Mouse (Mus musculus): ENCODE data around the gene Gm1113. TPM values are rescaled to one million over a fixed set of nuclear protein-coding genes. Genes with fewer than 3 reads are reported as not detected.

Gene Gm1113
- total RNA-seq, 2 experiments from 2014 or later, result not detected

GRCm38 (mm10) chr9:35529141-35529540 is 11.1 kb upstream of the Gm1113 start:
- no peak for DNase-seq

GRCm38 (mm10) chr9:35523941-35524411 is 5.9 kb upstream of the Gm1113 start:
- DNase-seq, result peak; percentile 58

GRCm38 (mm10) chr9:35523541-35523940 is 5.5 kb upstream of the Gm1113 start:
- DNase-seq, result peak; percentile 61

GRCm38 (mm10) chr9:35522821-35523515 is 4.9 kb upstream of the Gm1113 start:
- no peak for DNase-seq

GRCm38 (mm10) chr9:35522241-35522640 is 4.2 kb upstream of the Gm1113 start:
- no peak for DNase-seq

- DNase-seq, result no peak
Observed at GRCm38 (mm10) chr9:35520631-35521348, 2.7 kb upstream of the Gm1113 start.

- no peak for DNase-seq
Observed at GRCm38 (mm10) chr9:35516711-35517110, 1.4 kb downstream of the Gm1113 start.

- DNase-seq, result no peak
Observed at GRCm38 (mm10) chr9:35516182-35516581, 1.9 kb downstream of the Gm1113 start.

- no peak for DNase-seq
Observed at GRCm38 (mm10) chr9:35513900-35514299, 4.2 kb downstream of the Gm1113 start.

GRCm38 (mm10) chr9:35508234-35508633 is 9.8 kb downstream of the Gm1113 start:
- DNase-seq, result peak; percentile 75

GRCm38 (mm10) chr9:35502361-35503000 is 15.6 kb downstream of the Gm1113 start:
- DNase-seq, result no peak

- no peak for DNase-seq
Observed at GRCm38 (mm10) chr9:35499946-35500345, 18.1 kb downstream of the Gm1113 start.

- DNase-seq, result no peak
Observed at GRCm38 (mm10) chr9:35495471-35495870, 22.6 kb downstream of the Gm1113 start.

- no peak for DNase-seq
Observed at GRCm38 (mm10) chr9:35494937-35495336, 23.1 kb downstream of the Gm1113 start.

- no peak for DNase-seq
Observed at GRCm38 (mm10) chr9:35493733-35494092, 24.4 kb downstream of the Gm1113 start.

GRCm38 (mm10) chr9:35493033-35493732 is 24.9 kb downstream of the Gm1113 start:
- DNase-seq, result no peak

- DNase-seq, result no peak
Observed at GRCm38 (mm10) chr9:35491109-35491866, 26.8 kb downstream of the Gm1113 start.

- no peak for DNase-seq
Observed at GRCm38 (mm10) chr9:35488496-35488895, 29.6 kb downstream of the Gm1113 start.

- DNase-seq, result no peak
Observed at GRCm38 (mm10) chr9:35486616-35487015, 31.5 kb downstream of the Gm1113 start.

- DNase-seq, result no peak
Observed at GRCm38 (mm10) chr9:35483949-35484348, 34.1 kb downstream of the Gm1113 start.

GRCm38 (mm10) chr9:35482014-35482898 is 35.8 kb downstream of the Gm1113 start:
- DNase-seq, result no peak
